Mouse (Mus musculus): Measurements from ENCODE around the gene Xpnpep1.

Xpnpep1 gene

DNA sequence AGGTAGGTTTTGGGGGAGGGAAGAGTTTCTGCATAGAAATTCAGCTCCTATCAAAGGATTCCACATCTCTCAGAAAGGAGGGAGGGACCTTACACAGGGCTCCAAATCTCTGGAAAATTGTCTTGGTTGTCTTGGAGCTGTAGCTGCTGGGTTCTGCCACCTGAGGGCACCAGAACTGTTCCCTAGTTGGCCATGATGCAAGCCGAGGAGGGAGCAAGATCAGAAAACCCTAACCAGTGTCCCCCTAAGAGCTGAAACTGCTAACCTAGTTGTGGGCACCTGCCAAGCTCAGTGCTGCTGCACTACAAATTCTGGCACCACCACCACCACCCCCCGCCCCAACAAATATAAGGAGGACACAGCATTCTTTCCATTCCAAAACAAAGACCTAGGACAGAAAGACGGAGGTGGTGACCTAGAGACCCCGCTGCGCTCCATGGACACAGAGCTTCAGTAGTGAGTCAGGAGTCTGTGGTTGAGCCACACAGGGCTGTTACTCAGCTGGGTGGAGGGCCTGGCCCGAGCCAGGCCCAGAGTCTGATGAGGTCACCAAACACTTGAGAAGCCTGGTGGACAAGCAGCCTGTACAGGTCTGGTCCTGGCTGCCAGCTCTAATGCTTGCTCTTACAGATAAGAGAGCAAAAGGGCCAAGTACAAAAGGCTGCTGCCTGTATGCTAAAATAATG is 31.9 kb downstream of the Xpnpep1 start:
- DNase-seq (ENCODE audit: low read depth, low spot score): peak; percentile 60
- no peaks in the 10 kb centered on the region for H3K27me3 ChIP-seq (ENCODE audit: control insufficient read depth, insufficient read depth, low read length, poor library complexity, severe bottlenecking)
- H3K36me3 ChIP-seq (ENCODE audit: control insufficient read depth, insufficient read depth, low read length, poor library complexity, severe bottlenecking): peaks cover 6% of the 10 kb centered on the region

DNA sequence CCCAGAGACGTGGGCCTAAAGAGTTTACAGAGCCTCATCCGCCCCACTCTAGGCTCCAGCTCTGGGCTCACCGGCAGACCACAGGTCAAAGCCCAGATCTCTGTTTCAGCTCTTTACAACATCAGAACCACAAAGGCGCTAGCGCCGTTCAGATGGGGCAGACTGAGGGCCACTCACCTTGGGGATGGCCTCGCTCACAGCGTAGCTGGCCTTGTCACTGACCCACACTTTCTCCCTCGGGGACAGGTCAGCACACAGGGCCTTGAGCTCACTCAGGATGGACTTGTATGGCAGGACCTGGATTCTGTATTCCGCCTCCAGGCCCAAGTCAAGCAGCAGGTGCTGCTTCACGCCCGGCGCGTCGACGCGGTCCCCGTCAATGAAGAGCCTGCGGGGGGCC is 34.0 kb downstream of the Xpnpep1 start:
- Histone ChIP-seq H3K27me3 (ENCODE audit: control insufficient read depth, insufficient read depth, low read length, poor library complexity, severe bottlenecking) (no peaks in the 10 kb centered on the region), H3K36me3 (ENCODE audit: control insufficient read depth, insufficient read depth, low read length, poor library complexity, severe bottlenecking) (peaks cover 4% of the 10 kb centered on the region)
- no peak for DNase-seq (ENCODE audit: low read depth, low spot score)

DNA sequence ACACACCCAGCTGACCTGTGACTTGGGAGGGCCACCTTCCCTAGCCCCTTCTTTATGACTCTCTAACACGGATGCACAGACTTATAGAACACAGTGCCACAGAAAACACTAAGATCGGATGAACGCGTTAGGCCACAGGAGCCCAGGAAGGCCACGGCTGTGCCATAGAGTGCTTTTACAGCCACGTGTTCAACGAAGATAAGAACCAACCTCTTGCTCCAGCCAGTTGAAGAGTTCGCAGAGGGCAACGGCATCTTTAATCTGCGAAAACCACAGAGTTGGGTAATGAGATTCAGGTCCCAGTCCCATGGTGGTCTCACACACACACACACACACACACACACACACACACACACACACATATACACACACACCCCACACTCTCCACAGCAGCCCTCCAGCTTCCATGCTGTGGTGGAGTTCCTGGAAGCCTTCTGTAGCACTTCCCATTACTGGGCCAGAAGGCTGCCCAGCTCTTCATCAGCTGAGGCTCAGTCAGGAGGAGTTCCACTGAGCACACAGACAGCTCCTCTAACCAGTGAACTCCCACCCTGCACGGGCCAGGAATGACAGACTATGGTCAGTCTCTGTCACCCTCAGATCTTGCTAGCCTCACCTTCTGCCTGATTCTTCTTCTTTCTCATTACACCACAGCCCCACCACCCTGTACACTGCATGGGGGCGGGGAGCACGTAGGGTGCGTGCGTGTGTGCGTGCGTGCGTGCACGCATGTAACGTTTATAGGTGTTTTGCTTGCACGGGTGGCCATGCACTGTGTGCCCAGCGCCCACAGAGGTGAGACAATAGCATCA is 36.3 kb downstream of the Xpnpep1 start:
- no peak for DNase-seq (ENCODE audit: low read depth, low spot score)
- H3K27me3 ChIP-seq (ENCODE audit: control insufficient read depth, insufficient read depth, low read length, poor library complexity, severe bottlenecking): no peaks in the 10 kb centered on the region

DNA sequence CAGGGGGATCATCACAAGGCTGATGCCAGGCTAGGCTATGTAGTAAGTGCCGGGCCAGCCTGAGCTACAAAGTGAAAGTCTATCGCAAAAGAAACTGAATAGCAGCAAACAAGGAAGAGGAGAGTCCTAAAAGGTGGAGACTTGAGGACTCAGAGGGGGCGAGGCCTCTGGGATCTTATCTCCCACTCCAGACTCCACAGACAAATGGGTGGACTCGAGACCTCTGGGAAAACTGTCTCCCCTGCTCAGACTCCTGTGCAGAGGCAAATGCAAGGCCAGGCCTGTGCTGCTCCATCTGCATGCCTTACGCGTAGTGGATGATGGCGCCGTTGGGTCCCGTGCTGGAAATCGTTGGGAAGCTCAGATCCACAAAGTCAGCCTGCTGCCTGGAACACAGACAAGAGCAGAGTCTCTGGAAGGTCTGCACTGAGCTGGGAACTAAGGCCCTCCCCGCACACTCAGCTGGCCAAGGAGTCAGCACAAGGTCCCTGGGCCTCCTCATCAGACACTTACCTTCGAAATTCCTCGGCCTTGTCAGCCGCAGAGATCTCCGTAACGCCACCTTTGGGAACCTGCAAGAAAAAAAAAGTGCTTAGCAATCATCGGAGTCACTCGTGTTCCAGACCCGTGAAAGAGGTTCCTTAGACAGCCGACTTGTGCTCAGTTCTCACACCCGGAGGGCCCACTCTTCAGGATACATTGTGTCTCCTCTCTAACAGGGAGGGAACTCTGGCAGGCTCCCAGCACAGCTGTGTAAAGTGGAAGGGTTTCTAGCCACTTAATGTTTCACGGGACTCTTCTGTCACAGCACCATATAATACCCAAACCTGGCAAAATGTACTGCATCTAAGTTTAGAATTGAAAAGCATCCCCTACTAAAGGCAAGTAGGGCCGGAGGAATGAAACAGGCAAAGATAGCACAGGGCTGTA is 37.6 kb downstream of the Xpnpep1 start:
- Histone ChIP-seq H3K27me3 (ENCODE audit: control insufficient read depth, insufficient read depth, low read length, poor library complexity, severe bottlenecking) (no peaks in the 10 kb centered on the region), H3K36me3 (ENCODE audit: control insufficient read depth, insufficient read depth, low read length, poor library complexity, severe bottlenecking) (peaks cover 6% of the 10 kb centered on the region)
- no peak for DNase-seq (ENCODE audit: low read depth, low spot score)

More for the DNA sequence above, 36.3 kb downstream of the Xpnpep1 start:
- H3K36me3 ChIP-seq (ENCODE audit: control insufficient read depth, insufficient read depth, low read length, poor library complexity, severe bottlenecking): peaks cover 6% of the 10 kb centered on the region

DNA sequence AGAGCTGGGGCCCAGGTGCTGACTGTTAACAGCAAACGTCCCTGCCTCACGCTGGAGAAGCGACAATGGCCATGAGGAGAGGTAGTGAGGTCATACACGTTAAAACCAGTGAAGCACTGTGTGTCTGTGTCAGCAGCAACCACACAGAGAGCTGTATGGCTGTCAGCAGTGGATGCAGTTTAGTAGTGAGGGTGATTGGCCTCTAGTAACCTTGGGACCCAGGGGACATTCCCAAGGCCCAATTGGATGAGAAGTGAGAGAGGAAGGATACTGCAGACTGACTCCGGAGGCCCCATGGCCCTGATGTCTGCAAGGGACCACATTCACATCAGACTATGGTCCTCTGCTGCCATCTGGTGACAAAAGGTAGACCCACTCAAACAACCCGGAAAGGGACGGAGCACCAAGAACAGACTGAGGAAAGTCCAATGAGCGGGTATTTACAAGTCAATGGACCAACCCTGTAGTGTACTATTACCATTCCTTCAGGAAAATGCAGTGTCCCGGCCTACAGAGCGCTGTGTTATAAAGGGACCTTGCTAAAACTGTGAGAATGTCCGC is 47.1 kb downstream of the Xpnpep1 start:
- Histone ChIP-seq H3K27me3 (ENCODE audit: control insufficient read depth, insufficient read depth, low read length, poor library complexity, severe bottlenecking) (no peaks in the 10 kb centered on the region), H3K36me3 (ENCODE audit: control insufficient read depth, insufficient read depth, low read length, poor library complexity, severe bottlenecking) (peaks cover 12% of the 10 kb centered on the region)
- DNase-seq (ENCODE audit: low read depth, low spot score): peak; percentile 34

DNA sequence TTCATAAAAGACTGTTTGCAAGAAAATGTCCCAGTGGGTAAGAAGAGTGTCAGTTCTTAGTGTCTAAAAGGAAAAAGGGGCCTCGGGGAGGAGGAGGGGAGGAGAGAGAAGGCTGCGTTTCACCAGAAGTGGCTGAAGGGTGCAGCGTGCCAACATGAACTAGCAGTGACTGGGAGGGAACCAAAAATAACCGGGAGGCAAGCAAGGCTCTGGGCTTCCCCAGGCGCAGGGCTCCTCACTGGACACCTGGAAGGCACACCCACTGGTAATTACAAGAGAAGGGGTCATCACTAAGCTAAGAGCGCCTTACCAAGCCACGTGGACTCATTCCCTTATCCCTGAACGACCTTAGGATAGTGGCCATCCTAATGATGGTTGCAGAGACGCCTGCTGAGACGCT is 48.1 kb downstream of the Xpnpep1 start:
- no peak for DNase-seq (ENCODE audit: low read depth, low spot score)
- no peaks in the 10 kb centered on the region for H3K27me3 ChIP-seq (ENCODE audit: control insufficient read depth, insufficient read depth, low read length, poor library complexity, severe bottlenecking)
- H3K36me3 ChIP-seq (ENCODE audit: control insufficient read depth, insufficient read depth, low read length, poor library complexity, severe bottlenecking): peaks cover 12% of the 10 kb centered on the region

DNA sequence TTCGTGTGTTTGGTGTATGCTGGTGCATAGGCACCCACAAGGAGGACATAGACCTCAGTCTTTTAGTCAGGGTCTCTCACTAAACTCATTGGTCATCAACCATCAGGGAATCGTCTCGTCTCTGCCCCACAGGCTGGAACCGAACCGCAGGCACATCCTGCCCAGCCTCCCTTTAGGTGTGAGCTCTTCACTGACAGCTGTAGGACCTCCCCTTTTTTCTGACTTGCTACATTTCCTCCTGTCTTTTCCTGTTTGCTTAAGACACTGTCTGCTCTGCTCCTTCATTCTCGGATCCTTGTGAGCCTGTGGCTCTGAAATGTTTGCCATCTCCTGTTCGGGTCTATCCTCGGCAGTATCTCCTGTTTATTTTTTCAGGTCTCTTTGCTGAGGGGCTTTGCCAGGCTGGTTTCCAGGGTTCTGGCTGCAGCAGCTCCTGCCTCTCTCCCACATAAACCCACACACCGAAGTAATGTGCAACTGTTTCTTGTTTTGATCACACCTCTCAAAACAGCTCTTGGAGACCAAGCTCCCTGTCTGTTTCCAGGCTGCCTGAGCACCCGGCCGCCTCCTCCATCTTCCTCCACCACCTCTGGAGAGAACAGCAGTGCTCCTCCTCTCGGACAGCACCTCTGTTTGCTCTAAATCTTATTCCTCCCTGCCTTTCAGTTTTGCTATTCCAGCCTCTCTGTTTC is 60.8 kb downstream of the Xpnpep1 start:
- no peak for DNase-seq (ENCODE audit: low read depth, low spot score)
- no peaks in the 10 kb centered on the region for H3K36me3 ChIP-seq (ENCODE audit: control insufficient read depth, insufficient read depth, low read length, poor library complexity, severe bottlenecking)
- H3K27me3 ChIP-seq (ENCODE audit: control insufficient read depth, insufficient read depth, low read length, poor library complexity, severe bottlenecking): no peaks in the 10 kb centered on the region

DNA sequence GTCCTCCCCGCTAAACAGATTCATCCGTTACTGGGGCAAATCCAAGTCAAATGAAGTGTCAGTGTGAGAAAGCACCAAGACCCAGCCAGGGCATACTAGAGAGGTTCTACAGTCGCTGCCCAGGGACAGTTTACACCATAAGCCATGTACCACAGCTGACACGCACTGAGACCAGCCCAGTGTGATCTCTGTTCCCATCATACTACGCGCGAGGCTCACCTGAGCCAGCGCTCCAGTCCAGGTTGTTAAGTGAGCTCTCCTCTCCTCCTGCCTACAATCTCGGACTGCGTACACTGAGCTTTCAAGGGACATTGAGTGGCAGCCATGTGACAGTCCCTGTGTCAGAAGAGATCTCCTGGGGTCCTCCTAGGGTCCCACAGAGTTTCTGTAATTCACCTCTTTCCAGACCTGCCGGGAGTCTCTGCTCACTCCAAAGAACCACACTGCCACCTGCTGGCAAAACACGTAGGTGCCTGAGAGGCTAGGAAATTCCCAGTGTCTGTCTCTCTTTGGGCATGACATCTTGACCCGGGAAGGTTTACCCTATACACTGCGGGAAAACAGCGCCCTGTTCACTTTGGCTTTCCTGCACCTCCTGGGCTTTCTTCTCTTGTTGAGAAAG is 64.3 kb downstream of the Xpnpep1 start:
- Histone ChIP-seq H3K27me3 (ENCODE audit: control insufficient read depth, insufficient read depth, low read length, poor library complexity, severe bottlenecking) (no peaks in the 10 kb centered on the region), H3K36me3 (ENCODE audit: control insufficient read depth, insufficient read depth, low read length, poor library complexity, severe bottlenecking) (no peaks in the 10 kb centered on the region)
- DNase-seq (ENCODE audit: low read depth, low spot score): peak; percentile 56

DNA sequence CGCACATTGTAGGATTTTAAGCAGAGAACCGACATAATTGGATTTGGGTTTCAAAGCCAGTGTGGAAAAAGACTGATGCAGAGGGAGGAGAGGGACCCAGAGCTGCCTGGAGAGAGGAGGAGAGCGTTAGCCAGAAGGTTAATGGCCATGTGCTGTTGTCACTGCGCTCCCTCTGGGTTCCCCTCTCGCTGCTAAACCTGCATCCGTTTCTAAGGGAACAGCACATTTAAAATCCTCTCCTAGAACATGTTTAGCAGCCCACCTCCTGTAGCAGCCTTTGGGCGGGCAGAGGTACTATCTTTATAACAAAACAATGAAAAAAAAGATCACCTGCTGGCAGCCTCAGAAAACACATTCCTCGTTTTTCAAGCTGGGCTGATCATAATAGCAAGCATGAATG is 73.7 kb downstream of the Xpnpep1 start:
- no peak for DNase-seq (ENCODE audit: low read depth, low spot score)
- Histone ChIP-seq H3K36me3 (ENCODE audit: control insufficient read depth, insufficient read depth, low read length, poor library complexity, severe bottlenecking) (no peaks in the 10 kb centered on the region), H3K27me3 (ENCODE audit: control insufficient read depth, insufficient read depth, low read length, poor library complexity, severe bottlenecking) (no peaks in the 10 kb centered on the region)

DNA sequence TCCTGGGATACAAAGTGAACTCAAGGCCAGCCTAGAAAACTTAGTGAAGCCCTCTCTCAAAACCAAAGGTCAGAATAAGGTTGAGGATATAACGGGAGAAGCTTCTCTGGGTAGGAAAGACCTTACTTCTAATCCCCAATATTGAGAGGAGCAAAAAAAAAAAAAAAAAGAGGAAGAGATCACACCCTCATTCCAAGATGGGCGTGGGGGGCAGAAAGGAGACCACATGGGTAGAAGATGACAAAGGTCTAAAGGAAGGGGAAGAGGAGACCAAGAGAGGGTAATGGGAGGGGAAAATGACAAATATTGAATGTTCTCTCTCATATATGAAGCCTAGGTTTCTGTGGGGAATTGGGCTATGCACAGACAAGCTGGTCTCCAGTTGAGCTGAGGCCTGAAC is 77.3 kb downstream of the Xpnpep1 start:
- DNase-seq (ENCODE audit: low read depth, low spot score): no peak
- H3K27me3 ChIP-seq (ENCODE audit: control insufficient read depth, insufficient read depth, low read length, poor library complexity, severe bottlenecking): no peaks in the 10 kb centered on the region
- H3K36me3 ChIP-seq (ENCODE audit: control insufficient read depth, insufficient read depth, low read length, poor library complexity, severe bottlenecking): no peaks in the 10 kb centered on the region

DNA sequence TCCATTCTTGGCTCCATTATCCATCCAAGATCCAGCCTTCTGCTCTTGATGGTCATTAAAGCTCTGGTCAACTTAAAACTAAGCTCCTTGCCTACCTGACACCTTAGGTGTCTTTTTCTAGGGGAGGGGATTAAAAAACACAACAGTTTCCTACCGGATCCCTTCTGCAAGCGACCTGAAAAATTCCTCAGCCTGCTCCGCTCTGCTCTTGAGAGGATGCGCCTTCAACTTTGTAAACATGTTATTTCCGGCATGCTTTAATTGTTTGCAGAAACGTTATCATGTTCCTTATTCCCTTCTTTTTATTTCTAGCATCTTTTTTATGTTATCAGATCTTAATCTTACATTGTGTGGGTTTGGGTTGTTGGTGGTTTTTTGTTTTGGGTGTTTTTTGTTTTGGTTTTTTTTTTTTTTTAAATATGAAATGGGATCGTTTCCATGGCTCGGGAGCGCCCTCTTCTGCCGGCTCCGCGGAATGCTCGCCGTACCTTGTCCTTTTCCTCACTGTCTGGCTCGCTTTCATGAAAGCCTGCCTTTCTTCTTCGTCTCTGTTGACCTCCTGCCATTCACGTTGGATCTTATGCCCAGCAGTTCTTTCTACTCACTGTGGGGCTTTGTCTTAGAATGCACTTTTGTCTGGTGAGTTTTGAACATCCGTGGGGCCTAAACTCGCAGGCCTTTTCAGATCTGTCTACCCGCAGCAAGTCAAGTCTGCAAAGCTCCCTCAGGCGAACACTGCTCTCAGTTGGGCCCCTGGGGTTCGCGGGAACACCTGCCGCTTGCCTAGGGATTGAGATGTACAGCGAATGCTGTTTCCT is 117.1 kb downstream of the Xpnpep1 start:
- H3K36me3 ChIP-seq (ENCODE audit: control insufficient read depth, insufficient read depth, low read length, poor library complexity, severe bottlenecking): no peaks in the 10 kb centered on the region
- no peak for DNase-seq (ENCODE audit: low read depth, low spot score)

DNA sequence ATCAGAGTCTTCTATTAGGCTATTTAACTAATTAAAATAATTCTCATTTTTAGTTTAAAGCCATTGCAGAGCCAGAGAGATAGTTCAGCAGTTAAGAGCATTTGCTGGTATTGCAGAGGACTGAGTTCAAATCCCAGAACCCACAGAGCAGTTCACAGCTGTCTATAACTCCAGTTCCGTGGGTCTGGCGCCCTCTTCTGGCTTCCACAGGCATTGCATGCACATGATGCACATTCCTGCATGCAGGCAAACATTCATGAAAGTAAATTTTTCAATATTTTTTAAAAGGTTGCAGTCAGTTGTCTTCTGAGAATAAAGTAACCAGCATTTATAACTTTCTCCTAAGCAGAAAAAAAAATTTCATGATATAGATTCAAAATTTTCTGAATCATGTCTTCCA is 135.8 kb downstream of the Xpnpep1 start:
- no peak for DNase-seq (ENCODE audit: low read depth, low spot score)
- Histone ChIP-seq H3K36me3 (ENCODE audit: control insufficient read depth, insufficient read depth, low read length, poor library complexity, severe bottlenecking) (no peaks in the 10 kb centered on the region), H3K27me3 (ENCODE audit: control insufficient read depth, insufficient read depth, low read length, poor library complexity, severe bottlenecking) (no peaks in the 10 kb centered on the region)

More for the DNA sequence above, 117.1 kb downstream of the Xpnpep1 start:
- H3K27me3 ChIP-seq (ENCODE audit: control insufficient read depth, insufficient read depth, low read length, poor library complexity, severe bottlenecking): no peaks in the 10 kb centered on the region

DNA sequence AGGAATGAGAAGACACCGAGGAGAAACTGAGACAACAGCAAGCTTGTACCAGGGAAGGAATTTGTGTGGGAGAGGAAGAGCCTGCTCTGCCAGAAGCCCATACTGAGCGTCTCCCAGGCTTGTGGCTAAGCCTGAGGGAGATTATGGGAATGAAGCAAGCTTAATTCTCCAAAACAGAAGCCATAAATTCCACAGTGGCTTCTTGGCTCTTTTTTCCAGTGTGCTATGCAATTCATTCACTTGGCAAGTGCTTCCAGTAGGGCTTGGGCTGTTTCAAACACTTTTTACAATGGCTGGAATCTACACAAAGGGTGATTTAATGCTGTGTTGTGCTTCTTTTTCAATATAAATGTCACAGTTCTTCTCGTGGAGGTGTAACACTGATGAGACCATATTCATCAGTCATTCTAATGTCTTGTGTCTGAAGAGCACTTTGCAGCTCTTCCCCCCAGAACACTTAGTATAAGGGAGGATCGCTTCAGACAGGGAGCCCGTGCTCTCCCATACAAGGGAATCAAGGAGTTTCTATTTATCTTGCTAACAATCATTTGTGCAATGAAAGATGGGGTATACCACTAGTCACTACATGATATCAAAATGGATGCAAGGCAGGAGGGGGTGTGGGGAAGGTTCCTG is 148.1 kb downstream of the Xpnpep1 start:
- no peak for DNase-seq (ENCODE audit: low read depth, low spot score)

More for the DNA sequence above, 148.1 kb downstream of the Xpnpep1 start:
- Histone ChIP-seq H3K36me3 (ENCODE audit: control insufficient read depth, insufficient read depth, low read length, poor library complexity, severe bottlenecking) (no peaks in the 10 kb centered on the region), H3K27me3 (ENCODE audit: control insufficient read depth, insufficient read depth, low read length, poor library complexity, severe bottlenecking) (no peaks in the 10 kb centered on the region)
